Mouse (Mus musculus): ENCODE data around the gene Nprl2. TPM values are rescaled to one million over a fixed set of nuclear protein-coding genes. Genes with fewer than 3 reads are reported as not detected.
"Not testable (repeated sequence)": the region's sequence is repeated elsewhere in the genome, so short reads cannot be mapped to it uniquely, and the experiment has no call there.

Gene Nprl2
- polyA plus RNA-seq, 1 experiment = 0.25 TPM

GRCm38 (mm10) chr9:107555031-107555457 lies 13.0 kb downstream of the Nprl2 start:
- Histone ChIP-seq H3K4me1 (ENCODE audit: control insufficient read depth) (peaks cover 74% of the 10 kb centered on the region), H3K9me3 (ENCODE audit: control insufficient read depth, low read length) (no peaks in the 10 kb centered on the region), H3K36me3 (ENCODE audit: control insufficient read depth) (peaks cover 37% of the 10 kb centered on the region), H3K27me3 (ENCODE audit: control insufficient read depth) (peaks cover 27% of the 10 kb centered on the region), H3K4me3 (replicated peaks) (peak overlapping the region; percentile 99)
- TF ChIP-seq TAL1 (IDR thresholded peaks at IDR 0.05; ENCODE audit: low read length) (no peak), GATA1 (IDR thresholded peaks at IDR 0.05; ENCODE audit: low read length) (no peak)

- Histone ChIP-seq H3K36me3 (ENCODE audit: control insufficient read depth) (peaks cover 44% of the 10 kb centered on the region), H3K4me3 (replicated peaks) (peak overlapping the region; percentile 99), H3K4me1 (ENCODE audit: control insufficient read depth) (peaks cover 70% of the 10 kb centered on the region), H3K9me3 (ENCODE audit: control insufficient read depth, low read length) (no peaks in the 10 kb centered on the region), H3K27me3 (ENCODE audit: control insufficient read depth) (peaks cover 21% of the 10 kb centered on the region)
- no peak for TF ChIP-seq GATA1 (IDR thresholded peaks at IDR 0.05; ENCODE audit: low read length)
- TF ChIP-seq TAL1 (IDR thresholded peaks at IDR 0.05; ENCODE audit: low read length) = no peak
Measured at GRCm38 (mm10) chr9:107555701-107556100, 13.7 kb downstream of the Nprl2 start.

DNA sequence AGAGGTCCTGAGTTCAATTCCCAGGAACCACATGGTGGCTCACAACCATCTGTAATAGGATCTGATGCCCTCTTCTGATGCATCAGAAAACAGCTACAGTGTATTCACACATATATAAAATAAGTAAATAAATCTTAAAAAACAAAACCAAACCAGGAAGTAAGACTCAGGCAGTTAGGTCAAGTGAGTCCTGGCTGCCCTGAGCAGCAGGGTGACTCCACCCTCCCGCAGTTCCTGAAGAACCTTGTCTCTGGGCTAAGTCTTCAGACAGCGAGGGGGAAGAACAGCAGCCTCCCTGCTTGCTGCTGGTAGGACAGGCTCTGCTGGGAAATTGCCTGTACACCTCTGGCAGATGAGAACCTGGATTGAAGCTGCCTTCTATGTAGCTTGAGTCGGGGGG lies 14.3 kb downstream of the Nprl2 start:
- H3K36me3 ChIP-seq (ENCODE audit: control insufficient read depth) = peaks cover 50% of the 10 kb centered on the region
- H3K9me3 ChIP-seq (ENCODE audit: control insufficient read depth, low read length) = no peaks in the 10 kb centered on the region
- no peak for TF ChIP-seq GATA1 (IDR thresholded peaks at IDR 0.05; ENCODE audit: low read length)
- TF ChIP-seq TAL1 (IDR thresholded peaks at IDR 0.05; ENCODE audit: low read length) = no peak
- peak overlapping the region; percentile 99 for H3K4me3 ChIP-seq (replicated peaks)
- H3K27me3 ChIP-seq (ENCODE audit: control insufficient read depth) = peaks cover 14% of the 10 kb centered on the region
- H3K4me1 ChIP-seq (ENCODE audit: control insufficient read depth) = peaks cover 64% of the 10 kb centered on the region

- peaks cover 60% of the 10 kb centered on the region for H3K4me1 ChIP-seq (ENCODE audit: control insufficient read depth)
- TF ChIP-seq TAL1 (IDR thresholded peaks at IDR 0.05; ENCODE audit: low read length) (no peak), GATA1 (IDR thresholded peaks at IDR 0.05; ENCODE audit: low read length) (no peak)
- H3K4me3 ChIP-seq (replicated peaks) = peak within 1 kb of the TSS; percentile 76
- H3K9me3 ChIP-seq (ENCODE audit: control insufficient read depth, low read length) = no peaks in the 10 kb centered on the region
- H3K27me3 ChIP-seq (ENCODE audit: control insufficient read depth) = no peaks in the 10 kb centered on the region
- H3K36me3 ChIP-seq (ENCODE audit: control insufficient read depth) = peaks cover 76% of the 10 kb centered on the region
Measured at GRCm38 (mm10) chr9:107563029-107563581, 21.1 kb downstream of the Nprl2 start, which contains the start of gene Tusc2. TSS of gene Tusc2 (plus strand) at chr9:107563255.

GRCm38 (mm10) chr9:107565556-107565955 lies 23.5 kb downstream of the Nprl2 start:
- Histone ChIP-seq H3K4me1 (ENCODE audit: control insufficient read depth) (peaks cover 84% of the 10 kb centered on the region), H3K36me3 (ENCODE audit: control insufficient read depth) (peaks cover 59% of the 10 kb centered on the region)
- H3K27me3 ChIP-seq (ENCODE audit: control insufficient read depth); H3K9me3 ChIP-seq (ENCODE audit: control insufficient read depth, low read length); H3K4me3 ChIP-seq (replicated peaks): not testable (repeated sequence)

DNA sequence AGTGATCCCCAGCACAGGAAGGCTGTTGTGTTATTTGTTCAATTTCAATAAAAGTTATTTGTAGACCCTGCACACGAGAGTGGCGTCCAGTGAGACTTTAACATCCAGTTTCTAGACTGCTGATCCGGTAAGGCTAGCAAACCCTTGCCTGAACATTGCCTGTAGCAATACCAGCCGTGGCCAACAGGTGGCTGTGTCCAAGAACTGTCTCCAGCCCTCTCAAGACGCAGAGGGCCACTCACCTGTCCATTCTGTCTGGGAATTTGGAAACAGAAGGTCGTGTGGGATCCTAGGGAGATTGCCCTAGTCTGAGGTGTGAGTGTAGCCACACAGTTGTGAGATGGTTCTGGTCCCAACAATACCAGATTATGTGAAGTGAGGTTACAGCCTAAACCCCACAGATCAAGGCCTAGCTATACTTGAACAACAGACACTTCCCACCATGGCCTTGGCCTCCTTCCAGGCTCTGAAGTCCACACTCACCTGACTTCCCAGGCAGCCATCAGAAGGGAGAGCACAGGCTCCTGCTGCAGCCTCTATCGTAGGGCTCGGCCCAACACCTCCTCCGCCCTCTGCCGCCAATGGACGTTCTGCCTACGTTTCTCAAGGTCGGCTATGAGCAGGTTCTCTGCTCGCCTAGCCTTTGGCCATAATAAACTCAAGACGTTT lies 24.1 kb downstream of the Nprl2 start:
- Histone ChIP-seq H3K4me3 (replicated peaks) (no peak overlapping the region), H3K9me3 (ENCODE audit: control insufficient read depth, low read length) (no peaks in the 10 kb centered on the region), H3K36me3 (ENCODE audit: control insufficient read depth) (peaks cover 59% of the 10 kb centered on the region), H3K27me3 (ENCODE audit: control insufficient read depth) (no peaks in the 10 kb centered on the region), H3K4me1 (ENCODE audit: control insufficient read depth) (peaks cover 90% of the 10 kb centered on the region)
- no peak for TF ChIP-seq TAL1 (IDR thresholded peaks at IDR 0.05; ENCODE audit: low read length)
- TF ChIP-seq GATA1 (IDR thresholded peaks at IDR 0.05; ENCODE audit: low read length) = no peak

GRCm38 (mm10) chr9:107566855-107567254 lies 24.8 kb downstream of the Nprl2 start:
- no peak for TF ChIP-seq TAL1 (IDR thresholded peaks at IDR 0.05; ENCODE audit: low read length)
- no peak for TF ChIP-seq GATA1 (IDR thresholded peaks at IDR 0.05; ENCODE audit: low read length)
- Histone ChIP-seq H3K4me1 (ENCODE audit: control insufficient read depth) (peaks cover 95% of the 10 kb centered on the region), H3K4me3 (replicated peaks) (no peak overlapping the region)

DNA sequence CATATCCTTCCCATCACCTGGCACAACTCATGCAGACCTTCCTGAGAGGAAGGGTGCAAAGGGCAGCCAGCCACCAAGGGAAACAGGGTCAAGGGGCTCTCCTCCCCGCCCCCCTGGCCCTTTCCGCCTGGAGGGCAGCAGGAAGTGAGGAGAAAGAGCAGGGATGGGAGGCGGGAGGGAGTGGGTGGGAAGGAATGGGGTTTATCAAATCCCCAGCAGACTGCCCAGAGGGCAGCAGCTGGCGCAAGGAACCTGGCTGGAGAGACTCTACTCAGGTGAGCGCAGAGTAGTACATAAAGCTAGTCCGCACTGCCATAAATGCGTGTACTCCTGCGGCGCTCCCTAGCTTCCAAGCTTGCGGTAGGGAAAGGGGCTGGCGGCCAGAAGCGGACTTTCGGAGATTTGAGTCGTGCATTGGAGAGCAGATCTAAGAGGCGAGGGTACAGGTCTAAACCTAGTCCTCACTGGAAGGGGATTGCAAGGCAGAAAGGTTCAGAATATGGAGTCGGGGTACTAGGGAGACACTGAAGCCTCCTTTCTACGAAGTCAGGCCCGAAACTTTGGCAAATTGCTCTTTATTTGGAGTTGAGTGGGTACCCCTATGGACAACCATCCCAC lies 25.8 kb downstream of the Nprl2 start, which contains the start of gene Hyal2:
TSS of gene Hyal2 (plus strand) at position 244 of the 618 bp plus-strand sequence.
- peaks cover 60% of the 10 kb centered on the region for H3K36me3 ChIP-seq (ENCODE audit: control insufficient read depth)
- peak within 1 kb of the TSS; percentile 93 for H3K4me3 ChIP-seq (replicated peaks)
- TF ChIP-seq TAL1 (IDR thresholded peaks at IDR 0.05; ENCODE audit: low read length) = no peak
- no peaks in the 10 kb centered on the region for H3K9me3 ChIP-seq (ENCODE audit: control insufficient read depth, low read length)
- peaks cover 95% of the 10 kb centered on the region for H3K4me1 ChIP-seq (ENCODE audit: control insufficient read depth)
- H3K27me3 ChIP-seq (ENCODE audit: control insufficient read depth) = no peaks in the 10 kb centered on the region

More at GRCm38 (mm10) chr9:107566855-107567254, 24.8 kb downstream of the Nprl2 start:
- no peaks in the 10 kb centered on the region for H3K9me3 ChIP-seq (ENCODE audit: control insufficient read depth, low read length)
- no peaks in the 10 kb centered on the region for H3K27me3 ChIP-seq (ENCODE audit: control insufficient read depth)
- peaks cover 59% of the 10 kb centered on the region for H3K36me3 ChIP-seq (ENCODE audit: control insufficient read depth)
